Mouse (Mus musculus) limb, embryonic 11.5 days (tissue): ENCODE results near the gene Fshr. TPM values are rescaled to one million over a fixed set of nuclear protein-coding genes. Genes with fewer than 3 reads are reported as not detected.

Source experiments
- ATAC-seq: fragments of 200-750 bp; cut with Nextera tagmentation; 2 replicates; pipeline ENCODE4 v1.8.0; 2017; ENCODE audit warnings: low read depth; ENCODE audit not compliant: insufficient number of reproducible peaks, low FRiP score, low TSS enrichment
- DNase-seq: peaks from one replicate; pipeline ENCODE4 v3.0.0-alpha.2; 2015; ENCODE audit warnings: low spot score
- H3K27ac ChIP-seq: fragments of 300-500 bp; sonication (generic); replicated peaks from 2 replicates; pipeline ENCODE4 v1.5.1; 2014; ENCODE audit warnings: low read depth, mild to moderate bottlenecking, low read length
- H3K27me3 ChIP-seq: fragments of 300-500 bp; sonication (generic); 2 replicates; pipeline ENCODE4 v1.6.1; 2014; ENCODE audit warnings: mild to moderate bottlenecking, low read length, mixed read lengths; ENCODE audit not compliant: control insufficient read depth, insufficient read depth
- H3K36me3 ChIP-seq: fragments of 300-500 bp; sonication (generic); 2 replicates; pipeline ENCODE4 v1.6.1; 2014; ENCODE audit warnings: mild to moderate bottlenecking, low read length, moderate library complexity, mixed read lengths; ENCODE audit not compliant: control insufficient read depth, insufficient read depth
- H3K4me1 ChIP-seq: fragments of 300-500 bp; sonication (generic); 2 replicates; pipeline ENCODE4 v1.6.1; 2014; ENCODE audit warnings: low read length, mixed read lengths; ENCODE audit not compliant: control insufficient read depth, insufficient read depth
- H3K4me2 ChIP-seq: fragments of 300-500 bp; sonication (generic); 2 replicates; pipeline ENCODE4 v1.6.1; 2014; ENCODE audit warnings: low read depth, mild to moderate bottlenecking, moderate library complexity; ENCODE audit not compliant: severe bottlenecking
- H3K4me3 ChIP-seq: fragments of 300-500 bp; sonication (generic); 2 replicates; pipeline ENCODE4 v1.5.1; 2014; ENCODE audit warnings: low read depth, low read length
- H3K9ac ChIP-seq: fragments of 300-500 bp; sonication (generic); 2 replicates; pipeline ENCODE4 v1.6.1; 2014; ENCODE audit warnings: mild to moderate bottlenecking, low read length
- H3K9me3 ChIP-seq: fragments of 300-500 bp; sonication (generic); 2 replicates; pipeline ENCODE4 v1.6.1; 2016; ENCODE audit warnings: low read length; ENCODE audit not compliant: control insufficient read depth
- WGBS: fragments of 180-500 bp; shearing (Covaris S2); extraction: QIAGEN DNeasy Blood & Tissue Kit; methylation state at CpG from one replicate; pipeline ENCODE4 v1.1.7; 2014; 5-methylcytosine and 5-hydroxymethylcytosine counted together
- polyA plus RNA-seq: library from polyadenylated mRNA; unstranded; fragments of >200 nt; fragmentation: Nextera tagmentation; extraction: Ambion mirVana; gene quantifications from 2 replicates; pipeline ENCODE4 v1.2.1, GENCODE M21; 2014

The Fshr gene
- polyA plus RNA-seq, 1 experiment from 2014 or later: not detected

DNA sequence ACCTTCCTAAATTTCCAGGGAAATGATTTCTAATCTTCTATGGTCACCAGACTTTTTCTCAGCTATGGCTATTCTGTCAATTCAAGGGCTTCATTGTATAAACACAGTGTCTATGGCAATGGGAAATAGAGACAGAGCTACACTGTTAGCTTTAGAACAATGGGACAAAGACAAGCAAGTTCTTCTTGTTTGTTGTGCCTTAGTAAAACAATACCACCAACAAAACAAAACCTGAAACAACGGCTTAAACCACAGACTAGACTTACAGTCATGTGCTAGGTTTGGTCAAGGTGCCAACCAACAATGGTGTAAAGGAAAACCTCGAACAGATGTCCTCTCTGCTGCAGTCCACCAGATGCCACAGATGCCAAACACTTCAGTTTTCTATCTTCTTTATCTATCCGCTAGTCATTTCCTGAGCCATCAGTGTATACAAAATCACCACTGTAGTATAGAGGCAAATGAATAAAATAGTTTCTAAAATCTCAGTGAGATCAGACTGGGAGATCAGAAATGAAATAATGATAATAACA lies 149.4 kb downstream of the Fshr start:
- Histone ChIP-seq H3K9me3 (no peaks in the 10 kb centered on the region), H3K27me3 (no peaks in the 10 kb centered on the region), H3K4me3 (no peak overlapping the region), H3K4me2 (no peak overlapping the region), H3K36me3 (no peaks in the 10 kb centered on the region), H3K4me1 (no peaks in the 10 kb centered on the region), H3K9ac (no peak overlapping the region), H3K27ac (no peak overlapping the region)
- no peak for ATAC-seq
- no peak for DNase-seq
- 87% methylated on average over 3 of the region's 3 CpGs for WGBS

DNA sequence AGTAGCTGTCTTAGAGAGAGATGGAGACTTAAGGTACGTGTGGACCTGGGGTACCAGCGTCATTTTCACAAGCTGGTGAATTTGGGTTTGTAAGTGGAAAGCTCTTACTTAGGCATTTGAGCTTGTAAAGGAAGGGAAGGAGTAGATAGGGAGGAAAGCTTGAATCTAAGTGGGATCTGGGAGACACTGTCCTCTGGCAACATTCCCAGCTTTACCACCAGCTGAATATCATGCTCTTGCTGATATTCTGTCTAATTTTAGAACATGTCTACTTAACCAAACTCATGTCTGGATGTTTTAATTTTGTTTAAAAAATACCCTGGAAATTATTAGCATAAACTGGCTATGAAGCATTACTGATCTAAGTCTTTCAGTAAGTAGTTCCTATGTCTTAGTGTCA lies 151.4 kb downstream of the Fshr start:
- 87% methylated on average over 2 of the region's 2 CpGs for WGBS
- H3K9me3 ChIP-seq: no peaks in the 10 kb centered on the region
- H3K27ac ChIP-seq: no peak overlapping the region
- no peak overlapping the region for H3K4me3 ChIP-seq
- no peak overlapping the region for H3K4me2 ChIP-seq
- H3K4me1 ChIP-seq: no peaks in the 10 kb centered on the region
- H3K36me3 ChIP-seq: no peaks in the 10 kb centered on the region
- ATAC-seq (no peak), DNase-seq (no peak)
- H3K9ac ChIP-seq: no peak overlapping the region
- H3K27me3 ChIP-seq: no peaks in the 10 kb centered on the region

DNA sequence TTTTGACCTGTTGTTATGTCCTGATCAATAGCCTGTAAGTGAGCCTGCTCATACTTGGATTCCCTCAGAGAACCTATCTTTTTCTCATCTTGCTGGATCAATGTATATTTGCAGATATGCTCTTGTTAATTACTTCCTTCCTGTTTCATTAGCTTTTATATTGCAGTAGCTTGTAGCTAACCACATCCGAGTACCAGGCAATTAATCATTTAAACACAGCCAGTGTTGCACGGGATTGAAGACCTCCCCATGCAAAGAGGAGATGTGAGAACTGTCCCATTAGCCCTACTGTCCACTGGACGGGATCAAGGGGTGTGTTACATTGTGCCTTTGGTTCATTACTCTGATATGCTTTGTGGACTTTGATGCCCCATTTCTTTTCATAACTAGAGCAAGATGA lies 154.5 kb downstream of the Fshr start:
- Histone ChIP-seq H3K4me1 (no peaks in the 10 kb centered on the region), H3K4me2 (no peak overlapping the region), H3K4me3 (no peak overlapping the region), H3K36me3 (no peaks in the 10 kb centered on the region), H3K9me3 (no peaks in the 10 kb centered on the region), H3K9ac (no peak overlapping the region), H3K27me3 (no peaks in the 10 kb centered on the region), H3K27ac (no peak overlapping the region)
- no peak for DNase-seq
- no peak for ATAC-seq
- WGBS: 52% methylated on average over 3 of the region's 3 CpGs

DNA sequence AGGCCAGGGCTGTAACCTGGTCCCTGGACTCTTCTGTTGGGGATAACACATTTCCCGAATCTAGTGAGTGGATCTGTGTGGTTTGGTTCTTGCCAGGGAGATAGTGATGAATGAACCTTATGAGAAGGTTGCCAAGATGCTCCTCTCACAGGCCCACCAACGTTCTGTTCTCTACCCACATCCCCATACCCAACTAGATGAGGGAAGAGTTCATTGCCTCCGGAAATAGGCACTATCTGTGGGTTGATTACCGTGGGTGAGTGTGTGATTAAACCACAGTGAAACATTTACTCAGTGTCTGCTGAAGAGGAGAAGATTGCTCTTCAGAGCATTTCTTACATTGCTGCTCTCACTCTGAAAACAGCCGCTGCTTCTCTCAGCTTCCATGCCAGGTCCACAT lies 163.8 kb downstream of the Fshr start:
- no peak overlapping the region for H3K9ac ChIP-seq
- H3K9me3 ChIP-seq: no peaks in the 10 kb centered on the region
- ATAC-seq (no peak), DNase-seq (no peak)
- H3K4me3 ChIP-seq: no peak overlapping the region
- no peak overlapping the region for H3K4me2 ChIP-seq
- H3K27me3 ChIP-seq: no peaks in the 10 kb centered on the region
- 84% methylated on average over 5 of the region's 5 CpGs for whole genome bisulfite sequencing
- H3K27ac ChIP-seq: no peak overlapping the region
- H3K36me3 ChIP-seq: no peaks in the 10 kb centered on the region
- no peaks in the 10 kb centered on the region for H3K4me1 ChIP-seq

DNA sequence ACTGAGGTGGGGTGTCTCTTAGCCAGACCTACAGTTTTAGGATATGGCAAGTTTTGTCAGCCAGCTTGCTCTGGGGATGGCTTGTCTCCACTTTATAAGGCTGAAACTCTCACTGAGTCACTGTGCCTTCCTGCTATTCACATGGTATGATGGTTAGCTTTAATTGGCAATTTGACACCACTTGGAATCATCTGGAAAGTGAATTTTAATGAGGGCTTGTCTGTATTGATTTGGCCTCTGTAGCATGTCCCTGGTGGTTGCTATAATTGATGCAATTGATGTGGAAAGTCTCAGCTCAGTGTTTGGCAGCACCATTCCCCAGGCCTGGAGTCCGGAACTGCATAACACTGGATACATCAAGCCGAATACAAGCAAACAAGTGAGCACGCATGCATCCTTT lies 164.4 kb downstream of the Fshr start:
- no peak for DNase-seq
- ATAC-seq: no peak
- Histone ChIP-seq H3K9me3 (no peaks in the 10 kb centered on the region), H3K27me3 (no peaks in the 10 kb centered on the region), H3K4me3 (no peak overlapping the region), H3K27ac (no peak overlapping the region), H3K4me2 (no peak overlapping the region), H3K4me1 (no peaks in the 10 kb centered on the region), H3K36me3 (no peaks in the 10 kb centered on the region), H3K9ac (no peak overlapping the region)
- 91% methylated on average over 3 of the region's 3 CpGs for WGBS

DNA sequence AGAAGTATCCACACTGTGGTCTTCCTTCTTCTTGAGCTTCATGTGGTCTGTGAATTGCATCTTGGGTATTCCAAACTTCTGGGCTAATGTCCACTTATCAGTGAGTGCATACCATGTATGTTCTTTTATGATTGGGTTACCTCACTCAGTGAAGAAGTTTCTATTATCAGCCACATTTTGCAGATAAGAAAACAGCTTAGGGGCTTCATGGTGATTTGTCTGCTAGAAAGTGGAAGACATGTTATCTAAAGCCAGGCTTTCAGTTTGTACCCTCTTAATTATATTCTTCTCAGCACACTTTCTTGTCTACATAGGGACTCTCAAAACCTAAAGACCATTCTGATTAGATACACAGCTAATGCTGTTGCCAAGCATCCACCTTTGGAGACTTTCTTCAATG lies 165.8 kb downstream of the Fshr start:
- no peaks in the 10 kb centered on the region for H3K9me3 ChIP-seq
- no peak overlapping the region for H3K4me2 ChIP-seq
- no peak overlapping the region for H3K27ac ChIP-seq
- no peaks in the 10 kb centered on the region for H3K36me3 ChIP-seq
- ATAC-seq (no peak), DNase-seq (no peak)
- H3K9ac ChIP-seq: no peak overlapping the region
- H3K27me3 ChIP-seq: no peaks in the 10 kb centered on the region
- H3K4me1 ChIP-seq: no peaks in the 10 kb centered on the region
- H3K4me3 ChIP-seq: no peak overlapping the region

DNA sequence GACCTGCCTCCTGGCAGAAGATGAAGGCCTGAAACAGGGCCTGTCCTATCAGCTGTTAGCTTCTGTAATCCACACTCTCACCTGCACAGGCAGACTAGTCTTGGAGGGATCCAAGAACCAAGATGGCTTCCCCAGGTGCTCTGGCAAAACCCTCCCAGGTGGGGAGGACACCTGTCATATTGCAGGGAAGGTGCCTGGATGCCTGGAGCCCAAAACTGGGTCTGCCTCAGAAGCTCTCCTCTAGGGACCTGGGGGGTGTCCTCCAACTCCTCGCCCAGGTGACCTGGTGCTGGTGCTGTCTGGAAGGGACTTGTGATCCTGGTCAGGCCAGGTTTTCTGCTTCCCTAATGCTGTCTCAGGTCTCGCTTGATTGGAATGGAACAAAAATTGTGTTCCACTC lies 167.5 kb downstream of the Fshr start:
- no peaks in the 10 kb centered on the region for H3K9me3 ChIP-seq
- 90% methylated on average over 2 of the region's 2 CpGs for WGBS
- ATAC-seq (no peak), DNase-seq (no peak)
- H3K4me3 ChIP-seq: no peak overlapping the region
- no peak overlapping the region for H3K9ac ChIP-seq
- no peaks in the 10 kb centered on the region for H3K4me1 ChIP-seq
- no peak overlapping the region for H3K27ac ChIP-seq
- H3K36me3 ChIP-seq: no peaks in the 10 kb centered on the region
- no peaks in the 10 kb centered on the region for H3K27me3 ChIP-seq
- no peak overlapping the region for H3K4me2 ChIP-seq

DNA sequence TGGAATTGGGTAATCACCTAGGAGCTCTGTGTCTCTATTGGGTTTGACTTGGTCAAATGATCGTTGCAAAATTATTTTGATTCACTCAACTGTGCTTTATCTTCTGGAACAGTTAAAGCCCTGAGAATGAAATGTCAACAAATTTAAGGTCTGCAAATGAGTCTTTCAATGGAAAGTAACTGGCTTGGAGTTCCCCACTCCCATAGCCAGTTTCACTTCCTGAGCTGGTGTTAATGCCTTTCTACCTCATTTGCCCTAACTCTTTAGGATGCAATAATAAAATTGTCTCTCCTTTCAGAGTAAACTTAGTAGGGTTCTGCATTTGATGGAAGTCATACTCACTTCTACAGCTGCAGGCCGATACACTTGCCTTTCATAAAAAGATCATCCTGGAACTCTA lies 181.0 kb downstream of the Fshr start:
- Histone ChIP-seq H3K27ac (no peak overlapping the region), H3K9me3 (no peaks in the 10 kb centered on the region), H3K4me3 (no peak overlapping the region), H3K4me1 (no peaks in the 10 kb centered on the region), H3K9ac (no peak overlapping the region), H3K27me3 (no peaks in the 10 kb centered on the region), H3K36me3 (no peaks in the 10 kb centered on the region), H3K4me2 (no peak overlapping the region)
- no peak for DNase-seq
- 88% methylated on average over 2 of the region's 2 CpGs for WGBS
- no peak for ATAC-seq

DNA sequence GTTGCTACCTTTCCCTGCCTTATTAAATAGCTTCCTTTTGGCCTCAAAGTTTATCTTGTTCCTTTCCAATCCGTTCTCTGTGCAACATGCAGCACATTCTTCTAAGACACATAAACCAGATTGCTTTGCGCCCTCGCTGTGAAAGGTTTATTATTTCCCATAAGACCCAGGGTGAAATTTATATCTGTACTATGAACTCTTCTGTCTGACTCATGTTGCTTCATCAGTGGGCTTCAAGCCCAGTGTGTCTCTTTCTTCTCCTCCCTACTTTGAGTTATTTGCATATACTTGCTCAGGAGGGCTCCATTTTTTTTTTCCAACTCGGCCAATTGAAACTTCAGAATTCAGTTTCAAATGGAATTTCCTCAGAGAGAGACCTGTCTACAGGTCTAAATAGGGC lies 183.5 kb downstream of the Fshr start:
- Histone ChIP-seq H3K27me3 (no peaks in the 10 kb centered on the region), H3K36me3 (no peaks in the 10 kb centered on the region), H3K4me3 (no peak overlapping the region), H3K4me1 (no peaks in the 10 kb centered on the region), H3K4me2 (no peak overlapping the region), H3K9me3 (no peaks in the 10 kb centered on the region), H3K27ac (no peak overlapping the region), H3K9ac (no peak overlapping the region)
- DNase-seq (no peak), ATAC-seq (no peak)
- WGBS: 87% methylated on average over 4 of the region's 4 CpGs
